Mouse (Mus musculus) embryo, embryonic 11.5 days (tissue): ENCODE data around the gene Fgfr2.

Experiments used
- DNase-seq: peaks from one replicate; pipeline ENCODE4 v3.0.0-alpha.2; 2012; ENCODE audit warnings: low read depth, low spot score

Gene Fgfr2

GRCm38 (mm10) chr7:132939118-132939517 lies 184.0 kb downstream of the Fgfr2 start:
- no peak for DNase-seq

DNA sequence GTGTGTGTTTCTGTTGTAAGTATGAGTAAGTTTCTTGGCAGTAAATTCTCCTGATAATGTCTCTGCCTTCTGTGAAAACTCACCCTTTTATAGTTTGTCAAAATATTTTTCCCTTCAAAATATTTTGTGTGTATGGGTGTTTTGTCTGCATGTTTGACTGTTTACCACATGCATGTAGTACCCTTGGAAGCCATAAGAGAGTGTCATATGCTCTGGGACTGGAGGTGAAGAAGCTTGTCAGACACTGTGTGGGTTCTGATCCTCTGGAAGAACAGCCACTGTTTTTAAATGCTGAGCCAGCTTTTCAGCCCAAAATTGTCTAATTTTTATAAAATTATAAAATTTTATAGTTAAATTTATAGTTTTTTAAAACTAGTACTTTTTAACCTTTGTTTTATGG lies 188.4 kb downstream of the Fgfr2 start:
- DNase-seq = no peak

DNA sequence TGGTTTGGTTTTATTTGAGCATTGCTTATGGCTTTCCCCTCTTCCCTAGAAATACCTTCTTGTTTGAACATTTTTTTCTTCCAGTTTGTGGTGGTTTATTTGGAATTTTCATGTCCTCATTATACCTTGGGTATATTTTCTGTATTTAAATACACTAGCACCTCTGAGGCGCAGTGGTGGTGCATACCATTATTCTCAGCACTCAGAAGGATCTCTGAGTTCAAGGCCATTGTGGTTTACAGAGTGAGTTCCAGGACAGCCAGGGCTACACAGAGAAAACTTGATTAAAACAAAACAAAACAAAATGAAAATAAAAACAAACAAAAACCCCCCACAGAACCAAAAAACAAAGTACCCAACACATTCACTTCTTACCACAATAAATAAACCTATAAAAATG lies 189.8 kb downstream of the Fgfr2 start:
- DNase-seq = no peak

GRCm38 (mm10) chr7:132931560-132932351 lies 191.4 kb downstream of the Fgfr2 start:
- no peak for DNase-seq

GRCm38 (mm10) chr7:132930850-132931559 lies 192.1 kb downstream of the Fgfr2 start, which contains the start of gene Zranb1:
Zranb1 (plus strand) TSS chr7:132931142.
- peak; percentile 97 for DNase-seq

GRCm38 (mm10) chr7:132930055-132930454 lies 193.1 kb downstream of the Fgfr2 start:
- DNase-seq = no peak

DNA sequence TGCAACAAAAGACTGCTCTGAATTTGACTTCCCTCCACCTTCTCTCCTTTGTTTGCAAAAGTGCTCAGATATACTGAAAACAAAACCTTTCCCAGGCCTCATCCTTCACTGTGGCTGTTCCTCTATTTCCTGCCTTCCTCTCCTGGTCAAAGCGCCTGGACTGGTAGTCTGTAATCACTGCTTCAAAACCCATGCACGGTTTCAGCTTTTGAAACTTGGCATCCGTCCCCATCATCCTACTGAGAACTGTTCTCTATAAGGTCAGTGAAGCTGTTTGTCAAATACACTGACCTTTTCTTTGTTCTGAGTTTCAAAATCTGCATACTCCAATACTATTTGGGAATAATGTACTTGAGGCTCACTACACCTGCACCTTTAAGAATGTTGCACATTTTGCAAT lies 195.9 kb downstream of the Fgfr2 start:
- no peak for DNase-seq

DNA sequence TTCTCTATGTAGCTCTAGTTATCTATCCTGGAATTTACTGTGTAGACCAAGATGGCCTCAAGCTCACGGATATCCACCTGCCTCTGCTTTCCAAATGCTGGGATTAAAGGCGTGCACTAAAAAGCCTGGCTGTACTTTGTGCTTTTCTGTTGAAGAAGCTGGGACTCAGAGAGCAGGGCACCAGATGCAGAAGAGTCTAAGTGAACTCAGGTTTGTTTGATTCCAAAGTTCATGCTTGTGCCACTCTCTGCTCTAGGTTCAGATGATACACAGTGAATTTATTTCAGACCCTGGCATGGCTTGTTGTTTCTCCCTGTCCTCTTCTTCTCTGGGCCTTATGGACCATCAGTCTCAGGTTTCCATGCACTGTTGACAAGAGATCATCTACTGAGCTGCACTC lies 197.9 kb downstream of the Fgfr2 start:
- DNase-seq = no peak

DNA sequence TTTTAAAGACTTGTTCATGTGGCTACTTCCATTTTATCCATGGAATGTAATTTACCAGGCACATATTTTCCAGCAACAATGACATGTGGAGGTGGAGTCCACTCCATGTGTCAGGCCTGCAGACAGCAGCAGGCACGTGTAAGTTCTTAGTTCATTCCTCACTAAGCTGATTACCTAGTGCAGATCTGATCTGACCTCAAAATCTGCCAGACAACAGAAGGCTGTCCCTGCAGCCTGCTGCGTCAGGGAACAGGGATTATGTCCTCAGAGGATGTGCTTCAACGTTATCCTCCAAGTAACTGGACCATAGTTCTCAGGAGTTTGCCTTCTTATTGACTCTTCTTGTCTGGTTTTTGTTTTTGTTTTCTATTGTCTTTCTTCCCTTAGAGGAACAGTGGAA lies 201.2 kb downstream of the Fgfr2 start:
- DNase-seq = no peak

GRCm38 (mm10) chr7:132903796-132904195 lies 219.4 kb downstream of the Fgfr2 start:
- no peak for DNase-seq

GRCm38 (mm10) chr7:132900826-132901531 lies 222.2 kb downstream of the Fgfr2 start:
- no peak for DNase-seq

GRCm38 (mm10) chr7:132898234-132898633 lies 224.9 kb downstream of the Fgfr2 start:
- DNase-seq = no peak

DNA sequence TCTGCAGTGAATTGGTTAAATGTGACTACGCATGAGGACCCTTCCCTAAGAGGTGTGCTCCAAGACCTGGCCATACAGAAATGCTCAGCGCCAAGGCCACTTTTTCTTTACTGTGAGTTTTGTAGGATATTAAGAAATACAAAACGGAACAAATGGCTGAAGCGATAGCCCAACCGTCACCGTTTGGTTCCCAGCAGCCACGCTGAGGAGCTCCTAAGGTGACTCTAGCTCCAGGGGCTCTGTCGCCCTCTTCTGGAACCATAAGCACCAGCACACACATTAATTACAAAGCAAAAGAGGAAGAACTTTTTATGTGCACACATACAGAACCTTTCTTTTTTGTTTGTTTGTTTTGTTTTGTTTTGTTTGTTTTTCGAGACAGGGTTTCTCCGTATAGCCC lies 225.9 kb downstream of the Fgfr2 start:
- DNase-seq = no peak

- no peak for DNase-seq
Measured at GRCm38 (mm10) chr7:132896206-132896815, 226.8 kb downstream of the Fgfr2 start.

DNA sequence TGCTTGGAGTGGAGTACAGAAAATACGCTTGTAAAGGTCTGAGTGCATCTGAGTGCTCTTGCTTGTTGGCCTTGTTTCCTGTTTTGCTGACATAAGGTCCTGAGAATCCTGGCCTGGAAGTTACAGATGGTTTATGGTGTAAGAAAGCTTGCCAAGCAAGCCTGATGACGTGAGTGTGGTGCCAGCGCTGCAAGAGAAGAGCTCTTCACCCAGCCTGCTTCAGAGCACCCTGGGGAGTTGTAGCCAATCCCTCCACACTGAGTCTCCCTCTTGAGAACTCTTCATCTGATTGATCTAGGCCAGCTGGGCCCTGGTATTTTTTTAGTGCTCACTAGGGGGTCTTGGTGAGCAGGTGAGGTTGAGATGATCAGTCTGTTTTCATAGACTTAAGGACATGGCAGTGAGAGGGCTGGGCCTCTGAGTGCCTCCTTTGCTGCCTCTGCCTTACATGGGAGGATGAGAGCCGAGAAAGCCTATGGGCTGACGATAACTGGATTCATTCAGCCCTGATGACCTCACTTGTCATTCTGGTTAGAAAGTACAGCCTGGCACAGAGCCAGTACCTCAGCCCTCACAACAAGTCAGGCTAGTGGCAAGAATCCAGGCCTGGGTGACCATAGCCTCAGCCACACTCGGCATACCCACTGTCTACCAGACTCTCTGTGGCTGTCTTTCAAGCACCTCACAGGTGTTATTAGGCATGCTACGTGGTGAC lies 228.2 kb downstream of the Fgfr2 start:
- DNase-seq = no peak

DNA sequence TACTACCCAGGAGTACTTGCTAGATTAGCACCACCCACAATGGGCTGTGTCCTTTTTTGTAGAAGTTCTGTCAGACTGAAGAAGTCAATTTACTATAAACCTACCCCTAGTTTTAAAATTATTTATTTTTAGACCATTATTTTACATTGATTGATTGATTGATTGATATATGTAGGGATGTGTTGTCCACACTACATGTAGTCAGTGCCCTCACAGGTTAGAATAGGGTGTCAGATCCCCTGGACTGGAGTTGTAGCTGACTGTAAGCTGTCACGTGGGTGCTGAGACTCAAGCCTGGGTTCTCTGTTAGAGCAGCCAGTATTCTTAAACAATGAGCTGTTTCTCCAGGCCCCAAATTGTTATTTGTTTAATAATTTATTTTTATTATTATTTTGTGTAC lies 229.8 kb downstream of the Fgfr2 start:
- no peak for DNase-seq

- no peak for DNase-seq
Measured at GRCm38 (mm10) chr7:132892806-132893205, 230.3 kb downstream of the Fgfr2 start.

GRCm38 (mm10) chr7:132892311-132892661 lies 230.9 kb downstream of the Fgfr2 start:
- DNase-seq = no peak

DNA sequence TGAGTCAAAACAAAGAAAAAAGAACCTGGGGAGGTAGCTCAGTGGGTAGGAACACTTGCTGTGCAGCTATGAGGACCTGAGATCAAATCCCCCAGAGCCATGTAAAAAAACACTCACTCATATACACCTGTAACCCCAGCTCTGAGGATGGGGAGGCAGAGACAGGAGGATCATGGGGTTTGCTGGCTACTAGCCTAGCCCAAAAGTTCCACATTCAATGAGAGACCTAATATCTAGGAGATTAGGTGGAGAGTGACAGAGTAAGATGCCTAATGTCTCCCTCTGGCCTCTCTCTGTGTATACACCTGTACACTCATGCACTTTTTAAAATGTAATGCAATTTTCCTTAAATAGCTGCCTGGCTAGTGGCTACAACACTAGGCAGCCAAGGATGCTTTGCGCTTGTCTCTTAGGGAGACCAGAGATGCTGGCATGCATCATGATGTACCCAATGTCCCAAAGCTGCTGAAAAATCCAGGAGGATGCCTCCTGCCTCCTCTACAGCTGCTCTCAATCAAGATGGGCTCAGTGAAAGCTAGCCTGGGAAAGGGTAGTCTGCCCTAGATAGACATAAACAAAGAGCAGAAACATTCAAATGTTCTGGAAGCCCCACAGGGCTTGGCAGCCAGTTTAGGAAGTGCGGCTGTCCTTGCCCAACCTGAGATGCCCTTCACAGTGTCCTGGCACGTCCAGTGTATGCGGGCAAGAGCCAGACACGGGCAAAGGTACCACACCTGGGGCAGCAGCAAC lies 231.4 kb downstream of the Fgfr2 start:
- DNase-seq = no peak

DNA sequence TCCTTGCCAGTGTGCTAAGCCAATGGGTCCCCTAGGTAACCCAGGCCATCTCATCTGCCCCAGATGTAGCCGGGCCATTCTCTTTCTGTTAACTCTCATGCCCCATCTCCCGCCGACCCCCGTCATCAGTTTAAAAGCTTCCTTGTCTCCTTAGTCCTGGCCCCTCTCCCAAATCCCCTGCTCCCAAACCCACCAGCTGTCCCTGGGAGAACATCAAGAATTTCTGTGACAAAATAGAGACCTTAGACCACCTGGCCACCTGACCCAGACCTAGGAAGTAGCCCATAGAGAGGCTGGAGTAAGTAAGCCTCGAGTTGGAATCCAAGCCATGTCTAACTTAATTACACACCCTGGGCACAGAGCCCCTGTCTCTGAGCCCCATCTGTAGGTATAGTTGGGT lies 232.9 kb downstream of the Fgfr2 start:
- DNase-seq = no peak

DNA sequence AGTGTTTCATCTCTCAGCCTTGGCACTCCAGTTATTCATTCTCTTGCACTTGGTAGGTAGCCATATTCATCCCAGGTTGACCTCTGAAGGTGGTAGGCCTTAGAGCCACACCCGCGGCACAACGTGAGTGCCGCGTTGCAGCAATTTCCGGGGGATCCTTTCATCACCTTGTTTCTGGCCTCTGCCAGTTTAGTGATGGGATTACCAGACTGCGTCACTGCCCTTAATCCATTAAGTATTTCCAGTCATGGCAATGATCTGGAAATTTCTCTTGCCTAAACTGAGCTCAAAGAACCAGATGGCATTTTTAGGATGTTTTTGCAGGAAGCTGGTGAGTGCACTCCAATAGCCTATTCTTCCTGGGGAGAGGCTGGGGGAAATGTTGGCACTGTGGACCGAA lies 233.5 kb downstream of the Fgfr2 start:
- DNase-seq = no peak
